Mouse (Mus musculus) mouse embryonic stem cell (cell line): ENCODE data around the gene Fgr.

Source experiments
- in situ Hi-C, 2 experiments: fragments of 300-500 bp; cut with MboI; formaldehyde crosslinking; loops; 1 replicate in 1 of 2; 3 replicates in 1 of 2; pipeline ENCODE4 v1.14.3; 2019 to 2020; ENCODE audit warnings: low sequenced_read_pairs in 2 of 2, low pct_unique_long_range_greater_than_20kb in 1 of 2, mixed read lengths in 1 of 2; ENCODE audit not compliant: unreplicated experiment in 1 of 2

Fgr gene

GRCm38 (mm10) chr4:133011028-133011820 lies 37.3 kb downstream of the Fgr start, which contains the start of gene Ahdc1:
Gene Ahdc1, plus strand, starts transcription at chr4:133011260.
- in situ Hi-C loops = no loop called here

- in situ Hi-C loops = no loop called here
Measured at GRCm38 (mm10) chr4:133011821-133012775, 38.2 kb downstream of the Fgr start.

- in situ Hi-C loops = no loop called here
Measured at GRCm38 (mm10) chr4:133012776-133013265, 38.9 kb downstream of the Fgr start.

GRCm38 (mm10) chr4:133013266-133013891 lies 39.5 kb downstream of the Fgr start:
- in situ Hi-C loops = no loop called here

- in situ Hi-C loops = no loop called here
Measured at GRCm38 (mm10) chr4:133014088-133014487, 40.2 kb downstream of the Fgr start.

GRCm38 (mm10) chr4:133014896-133015709 lies 41.2 kb downstream of the Fgr start:
- in situ Hi-C loops = no loop called here

GRCm38 (mm10) chr4:133015710-133016651 lies 42.1 kb downstream of the Fgr start:
- in situ Hi-C loops = no loop called here

GRCm38 (mm10) chr4:133016677-133017415 lies 43.0 kb downstream of the Fgr start:
- in situ Hi-C loops = no loop called here

GRCm38 (mm10) chr4:133017597-133018262 lies 43.8 kb downstream of the Fgr start:
- in situ Hi-C loops = no loop called here

GRCm38 (mm10) chr4:133018263-133018798 lies 44.4 kb downstream of the Fgr start:
- in situ Hi-C loops = no loop called here

- in situ Hi-C loops = no loop called here
Measured at GRCm38 (mm10) chr4:133020721-133021120, 46.8 kb downstream of the Fgr start.

GRCm38 (mm10) chr4:133021181-133021671 lies 47.3 kb downstream of the Fgr start:
- in situ Hi-C loops = no loop called here

GRCm38 (mm10) chr4:133022217-133022616 lies 48.3 kb downstream of the Fgr start:
- in situ Hi-C loops = no loop called here

GRCm38 (mm10) chr4:133022954-133023635 lies 49.2 kb downstream of the Fgr start:
- in situ Hi-C loops = no loop called here

- in situ Hi-C loops = no loop called here
Measured at GRCm38 (mm10) chr4:133023636-133024035, 49.7 kb downstream of the Fgr start.
